Mouse (Mus musculus): ENCODE results near the gene Rab12. TPM values are rescaled to one million over a fixed set of nuclear protein-coding genes. Genes with fewer than 3 reads are reported as not detected.
"Not testable (repeated sequence)": the region's sequence is repeated elsewhere in the genome, so short reads cannot be mapped to it uniquely, and the experiment has no call there.

Rab12 gene
- total RNA-seq (2021): 100 to 1,000 TPM; 131 to 163 TPM
- long read RNA-seq, experiment 1, transcript Rab12-205 (6 exons, 2,010 nt): major isoform, 144 of 158 reads
- long read RNA-seq, experiment 1, partial matches to known transcripts: 9 of 158 reads
- long read RNA-seq, experiment 1, other reads (novel, unspliced or antisense): 5 of 158 reads
- long read RNA-seq, experiment 2, transcript Rab12-205 (6 exons, 2,010 nt): major isoform, 226 of 240 reads
- long read RNA-seq, experiment 2, partial matches to known transcripts: 0 of 240 reads
- long read RNA-seq, experiment 2, other reads (novel, unspliced or antisense): 14 of 240 reads

- DNase-seq: peak; percentile 88
These were observed at the start of gene Rab12 for GRCm38 (mm10) chr17:66519554-66520553. Rab12 (minus strand) TSS chr17:66519729.

DNA sequence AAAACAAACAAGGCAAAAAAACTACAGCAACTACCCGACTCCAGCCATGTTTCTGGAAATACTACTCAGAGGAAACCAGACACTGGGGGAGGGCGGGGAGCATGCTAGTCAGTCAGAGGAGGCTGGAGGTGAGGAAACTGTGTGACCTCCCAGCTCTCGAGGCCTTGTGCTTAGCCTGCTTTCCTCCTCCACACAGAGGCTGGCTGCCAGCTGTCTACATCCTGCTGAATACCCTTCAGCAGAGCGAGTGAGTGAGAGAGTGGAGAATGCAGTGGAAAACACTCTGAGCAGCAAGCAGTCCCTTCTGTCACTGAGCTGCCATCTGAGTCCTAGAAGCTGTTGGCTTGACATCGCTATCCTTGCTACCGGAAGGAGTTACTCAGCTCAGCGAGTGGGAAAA lies 44.7 kb upstream of the Rab12 start:
- DNase-seq: no peak

DNA sequence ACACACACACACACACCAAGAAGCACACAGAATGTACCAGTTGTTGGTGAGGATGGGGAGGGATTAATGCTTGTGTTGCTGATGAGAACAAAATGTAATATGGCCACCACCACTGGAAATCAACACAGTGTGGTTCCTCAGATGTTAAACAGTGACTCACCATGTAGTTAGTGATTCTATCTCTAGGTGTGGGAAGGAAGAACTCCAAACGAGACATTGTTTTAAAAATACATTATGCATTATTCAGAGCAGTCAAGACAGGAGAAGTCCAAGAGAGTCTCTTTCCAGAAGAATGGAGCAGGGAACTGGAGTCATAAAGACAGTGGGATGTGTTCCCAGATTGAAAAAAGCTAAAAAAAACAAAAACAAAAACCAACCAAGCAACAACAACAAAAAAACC lies 44.0 kb upstream of the Rab12 start:
- no peak for DNase-seq

- DNase-seq: no peak
These were observed 41.9 kb upstream of the Rab12 start for GRCm38 (mm10) chr17:66561380-66561779.

DNA sequence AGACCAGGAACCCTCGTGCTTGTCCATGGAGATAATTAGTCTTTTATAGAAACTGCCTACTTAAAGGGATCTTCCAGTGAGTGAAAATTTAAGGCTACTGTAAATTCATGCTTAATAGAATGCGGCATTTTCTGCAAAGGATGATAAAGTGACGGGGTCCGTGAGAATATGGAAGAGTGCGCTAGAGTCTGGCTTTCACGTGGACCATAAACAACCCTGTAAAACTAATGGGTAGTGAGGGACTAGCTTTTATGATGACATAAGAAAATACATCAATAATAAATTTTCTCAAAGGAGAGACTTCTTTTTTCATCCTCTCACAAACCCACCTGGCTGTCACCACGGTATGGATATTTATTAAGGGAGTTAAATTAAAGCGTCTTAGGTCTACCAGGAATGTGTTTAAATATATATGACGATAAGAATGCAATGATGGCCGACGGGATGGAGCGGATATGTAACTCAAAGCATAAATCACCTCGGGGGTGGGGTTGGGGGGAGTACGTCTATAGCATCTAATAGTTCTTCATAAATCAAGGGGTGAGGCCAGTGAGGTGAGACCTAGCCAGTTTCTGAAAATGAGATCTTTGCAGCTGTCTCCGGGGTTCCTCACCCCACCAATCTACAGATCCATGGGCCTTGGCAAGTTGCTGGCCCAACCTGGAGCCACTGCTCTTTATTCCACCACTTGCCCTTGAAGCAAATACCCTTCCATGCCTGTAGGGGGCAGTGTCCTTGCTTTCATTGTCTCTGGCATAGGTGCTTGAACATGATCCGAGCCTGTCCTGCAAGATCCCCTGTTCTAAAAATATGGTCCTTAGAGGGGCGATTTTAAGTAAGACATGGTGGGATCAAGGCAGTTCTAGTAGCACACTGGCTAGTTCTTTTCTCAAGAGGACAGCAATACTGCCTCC lies 39.1 kb upstream of the Rab12 start:
- no peak for DNase-seq

DNA sequence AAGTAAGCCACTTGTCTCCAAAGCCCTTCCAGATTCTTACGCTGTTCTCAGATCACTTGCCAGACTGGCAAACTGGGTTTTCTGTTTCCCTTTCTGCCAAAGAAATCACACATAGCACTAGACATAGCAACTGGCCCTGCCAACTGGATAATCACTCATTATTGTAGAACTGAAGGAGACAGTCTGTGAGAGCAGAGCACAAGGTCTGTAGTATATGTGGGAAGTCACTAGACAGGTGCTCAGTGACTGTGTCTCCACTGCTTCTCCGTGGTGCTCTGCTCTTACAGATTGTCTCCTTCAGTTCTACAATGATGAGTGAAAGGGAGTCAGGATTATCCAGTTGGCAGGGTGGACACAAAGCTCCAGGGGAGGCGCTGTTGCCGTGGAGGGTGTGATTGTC lies 33.2 kb upstream of the Rab12 start:
- DNase-seq: no peak

GRCm38 (mm10) chr17:66550486-66550885 lies 31.0 kb upstream of the Rab12 start:
- no peak for DNase-seq

GRCm38 (mm10) chr17:66532285-66532684 lies 12.8 kb upstream of the Rab12 start:
- DNase-seq: no peak

GRCm38 (mm10) chr17:66523396-66523795 lies 3.9 kb upstream of the Rab12 start:
- DNase-seq: no peak

DNA sequence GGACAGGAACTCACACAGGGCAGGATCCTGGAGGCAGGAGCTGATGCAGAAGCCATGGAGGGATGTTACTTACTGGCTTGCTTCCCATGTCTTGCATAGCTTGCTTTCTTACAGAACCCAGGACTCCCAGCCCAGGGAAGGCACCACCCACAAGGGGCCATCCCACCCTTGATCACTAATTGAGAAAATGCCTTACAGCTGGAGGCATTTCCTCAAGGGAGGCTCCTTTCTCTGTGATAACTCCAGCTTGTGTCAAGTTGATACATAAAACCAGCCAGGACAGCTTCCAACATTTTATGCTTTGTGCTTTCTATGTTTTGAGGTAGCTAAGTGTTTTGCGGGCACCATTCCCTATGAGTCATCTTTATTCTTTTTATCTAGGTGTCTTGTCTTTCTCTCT lies 3.1 kb upstream of the Rab12 start:
- not testable (repeated sequence) for DNase-seq

GRCm38 (mm10) chr17:66518877-66519553 lies 514 bp downstream of the Rab12 start:
- DNase-seq: peak; percentile 39

- no peak for DNase-seq
These were observed 2.6 kb downstream of the Rab12 start for GRCm38 (mm10) chr17:66516953-66517352.

DNA sequence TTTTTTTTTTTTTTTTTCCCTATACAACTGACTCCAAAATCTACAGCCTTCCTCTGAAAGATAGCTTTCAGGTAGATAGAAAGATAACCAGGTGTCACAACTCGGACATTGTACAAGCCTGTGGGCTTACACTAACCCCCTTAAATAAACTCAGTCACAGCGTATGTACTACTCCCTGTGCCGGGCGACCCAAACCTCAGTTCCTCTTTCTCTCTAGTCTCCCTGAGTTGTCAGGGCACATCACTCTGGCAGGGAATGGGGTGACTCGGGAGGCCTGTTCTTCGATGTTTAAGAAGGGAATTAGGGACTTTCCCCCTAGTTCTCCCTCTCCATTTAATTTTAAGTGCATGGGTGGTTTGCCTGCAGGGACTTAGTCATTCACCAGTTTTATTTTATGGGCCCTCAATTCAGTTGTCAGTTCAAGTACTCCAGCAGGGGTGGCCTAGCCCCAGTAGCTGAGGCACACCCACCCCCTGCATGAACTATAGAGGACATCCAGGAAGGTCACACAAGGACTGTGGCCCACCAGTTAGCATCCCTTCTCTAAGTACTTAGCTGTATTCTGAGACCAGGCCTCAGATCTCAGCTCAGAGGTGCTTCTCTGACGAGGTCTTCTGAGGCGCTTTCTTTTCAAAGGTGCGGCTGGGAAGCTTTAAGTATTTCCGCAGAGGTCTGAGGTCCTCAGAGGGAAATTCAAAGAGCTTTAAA lies 5.1 kb downstream of the Rab12 start:
- no peak for DNase-seq

DNA sequence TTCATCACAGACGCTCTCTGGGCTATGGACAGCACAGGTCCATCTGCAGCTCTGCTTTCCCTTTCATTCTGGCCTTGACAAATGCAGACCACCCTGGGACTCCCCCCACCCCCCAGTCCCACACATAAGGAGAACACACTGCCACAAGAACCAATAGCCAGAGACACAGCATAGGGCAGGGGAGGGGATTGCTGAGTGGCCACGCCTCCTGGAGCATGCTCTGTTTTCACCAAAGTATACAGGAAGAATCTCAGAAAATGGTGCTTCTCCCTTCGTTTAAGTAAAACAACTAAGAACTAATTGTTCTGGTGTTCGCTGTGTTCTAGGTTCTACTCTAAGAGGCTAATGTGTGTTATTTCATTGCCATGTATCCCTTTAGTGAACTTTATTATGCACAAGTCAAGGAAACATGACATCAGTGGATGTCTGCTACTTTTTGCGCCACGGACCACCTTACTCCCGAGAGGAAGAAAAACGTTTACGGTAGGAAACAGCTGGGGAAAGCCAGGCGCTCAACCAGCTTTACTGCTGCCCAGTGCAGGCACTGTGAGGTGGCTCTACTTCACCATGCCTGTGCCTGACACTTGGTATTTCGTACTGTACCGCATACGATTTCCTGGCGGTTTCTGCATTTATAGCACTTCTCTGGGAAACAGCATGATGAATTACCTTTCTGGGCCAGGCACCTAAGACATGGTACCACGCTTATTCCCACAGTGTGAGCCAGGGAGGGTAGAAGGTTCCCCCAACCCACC lies 7.2 kb downstream of the Rab12 start:
- DNase-seq: no peak

DNA sequence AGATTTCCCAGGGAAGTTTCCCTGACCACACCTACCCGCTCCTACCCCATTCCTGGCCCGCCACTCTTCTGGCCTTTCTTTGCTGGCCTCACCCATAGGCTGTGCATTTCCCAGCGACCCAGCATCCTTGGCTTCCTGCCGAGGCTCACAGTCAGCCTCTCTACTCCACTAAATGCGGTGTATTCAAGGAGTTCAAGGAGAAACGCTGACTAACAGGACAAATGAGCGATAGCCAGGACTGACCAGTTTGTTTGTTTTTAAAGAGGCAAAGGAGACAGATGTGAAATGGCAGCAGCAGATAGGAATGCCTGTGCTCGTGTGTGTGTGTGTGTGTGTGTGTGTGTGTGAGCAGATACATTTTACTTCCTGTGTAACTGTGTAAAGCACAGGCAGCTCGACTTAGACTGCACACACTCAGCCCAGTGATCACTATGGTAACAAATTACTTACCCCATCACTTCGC lies 9.3 kb downstream of the Rab12 start:
- DNase-seq: peak; percentile 9

GRCm38 (mm10) chr17:66507049-66507954 lies 12.2 kb downstream of the Rab12 start:
- peak; percentile 70 for DNase-seq

- peak; percentile 36 for DNase-seq
These were observed 14.6 kb downstream of the Rab12 start for GRCm38 (mm10) chr17:66504964-66505363.

DNA sequence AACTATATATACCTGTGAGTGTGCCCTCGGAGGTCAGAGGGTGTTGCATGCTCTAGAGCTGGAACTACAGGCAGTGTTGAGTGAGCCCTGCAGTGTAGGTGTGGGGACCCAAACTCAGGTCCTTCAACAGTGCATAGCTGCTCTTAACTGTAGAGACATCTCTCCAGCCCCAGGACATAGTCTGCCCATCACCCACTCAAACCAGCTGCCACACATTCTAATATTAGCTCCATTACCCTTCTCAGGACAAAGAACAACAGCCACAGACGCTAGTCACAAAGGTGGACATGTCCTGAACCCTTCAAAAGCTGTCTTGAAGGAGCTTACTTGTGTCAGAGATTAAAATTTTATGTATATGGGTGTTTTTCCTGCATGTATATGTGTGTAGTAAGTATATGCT lies 15.3 kb downstream of the Rab12 start:
- DNase-seq: no peak

DNA sequence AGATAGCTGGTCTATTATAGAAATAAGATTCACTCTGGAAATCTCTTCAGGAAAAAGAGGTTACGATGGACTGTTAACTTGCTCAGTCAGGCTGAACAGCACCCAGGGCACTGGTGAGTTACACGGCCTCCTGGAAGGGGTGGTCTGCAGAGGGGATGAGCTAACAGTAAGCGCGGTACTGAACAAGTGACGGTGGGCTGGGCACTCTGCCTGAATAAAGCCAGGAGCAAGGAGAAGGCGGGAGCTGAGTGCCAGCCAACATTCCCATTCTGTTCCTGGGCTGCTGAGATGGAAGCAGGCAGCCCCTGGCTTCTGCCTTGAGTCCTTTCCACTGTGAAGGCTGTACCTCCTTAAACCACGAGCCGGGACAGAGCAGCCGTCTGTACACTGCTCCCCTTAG lies 16.1 kb downstream of the Rab12 start:
- no peak for DNase-seq
